Mouse (Mus musculus) C2C12 (cell line): ENCODE results near the gene Mrpl43. TPM values are rescaled to one million over a fixed set of nuclear protein-coding genes. Genes with fewer than 3 reads are reported as not detected.

Source experiments
- H3K27me3 ChIP-seq: one replicate; pipeline ENCODE4 v1.6.1; 2011; ENCODE audit not compliant: control insufficient read depth, insufficient read depth, insufficient read length
- H3K36me3 ChIP-seq: one replicate; pipeline ENCODE4 v1.6.1; 2011; ENCODE audit not compliant: control insufficient read depth, insufficient read depth
- H3K4me3 ChIP-seq: one replicate; pipeline ENCODE4 v1.5.1; 2011; ENCODE audit warnings: mild to moderate bottlenecking, control low read depth; ENCODE audit not compliant: poor library complexity, insufficient read depth, severe bottlenecking
- H3K79me2 ChIP-seq: one replicate; pipeline ENCODE4 v1.6.1; 2011; ENCODE audit not compliant: control insufficient read depth, insufficient read depth
- H3K79me3 ChIP-seq: one replicate; pipeline ENCODE4 v1.6.1; 2011; ENCODE audit warnings: low read depth, control low read depth
- H3ac ChIP-seq: one replicate; pipeline ENCODE3; 2011; ENCODE audit warnings: low read depth; ENCODE audit not compliant: control insufficient read depth, insufficient read length
- CEBPB ChIP-seq: IDR thresholded peaks from one replicate; pipeline ENCODE4 v1.6.1; 2011; ENCODE audit warnings: low read depth, mild to moderate bottlenecking, control low read depth, moderate library complexity
- CTCF ChIP-seq: IDR thresholded peaks from one replicate; pipeline ENCODE4 v1.5.1; 2011; ENCODE audit not compliant: control insufficient read depth, insufficient read depth, insufficient read length
- FOSL1 ChIP-seq: IDR thresholded peaks from one replicate; pipeline ENCODE4 v1.8.0; 2011; ENCODE audit warnings: mild to moderate bottlenecking, low read length; ENCODE audit not compliant: poor library complexity, insufficient read depth, severe bottlenecking
- MAX ChIP-seq: IDR thresholded peaks from one replicate; pipeline ENCODE4 v1.6.1; 2011; ENCODE audit warnings: mild to moderate bottlenecking, control low read depth
- MYOD1 ChIP-seq: IDR thresholded peaks from one replicate; pipeline ENCODE4 v1.6.1; 2011; ENCODE audit warnings: low read depth; ENCODE audit not compliant: control insufficient read depth, insufficient read length
- MYOG ChIP-seq: IDR thresholded peaks from one replicate; pipeline ENCODE4 v1.6.1; 2011; ENCODE audit not compliant: control insufficient read depth, insufficient read length; ENCODE audit errors: extremely low read depth
- USF1 ChIP-seq: IDR thresholded peaks from one replicate; pipeline ENCODE4 v1.6.1; 2011; ENCODE audit warnings: low read depth, mild to moderate bottlenecking, control low read depth, moderate library complexity
- polyA plus RNA-seq: library from polyadenylated mRNA; unstranded; fragments of >200 nt; fragmentation: generic; extraction: Trizol; gene quantifications from one replicate; pipeline ENCODE4 v1.2.1, GENCODE M21; 2012; ENCODE audit warnings: missing spikeins

Mrpl43 gene
- polyA plus RNA-seq, 1 experiment = 63.0 TPM

DNA sequence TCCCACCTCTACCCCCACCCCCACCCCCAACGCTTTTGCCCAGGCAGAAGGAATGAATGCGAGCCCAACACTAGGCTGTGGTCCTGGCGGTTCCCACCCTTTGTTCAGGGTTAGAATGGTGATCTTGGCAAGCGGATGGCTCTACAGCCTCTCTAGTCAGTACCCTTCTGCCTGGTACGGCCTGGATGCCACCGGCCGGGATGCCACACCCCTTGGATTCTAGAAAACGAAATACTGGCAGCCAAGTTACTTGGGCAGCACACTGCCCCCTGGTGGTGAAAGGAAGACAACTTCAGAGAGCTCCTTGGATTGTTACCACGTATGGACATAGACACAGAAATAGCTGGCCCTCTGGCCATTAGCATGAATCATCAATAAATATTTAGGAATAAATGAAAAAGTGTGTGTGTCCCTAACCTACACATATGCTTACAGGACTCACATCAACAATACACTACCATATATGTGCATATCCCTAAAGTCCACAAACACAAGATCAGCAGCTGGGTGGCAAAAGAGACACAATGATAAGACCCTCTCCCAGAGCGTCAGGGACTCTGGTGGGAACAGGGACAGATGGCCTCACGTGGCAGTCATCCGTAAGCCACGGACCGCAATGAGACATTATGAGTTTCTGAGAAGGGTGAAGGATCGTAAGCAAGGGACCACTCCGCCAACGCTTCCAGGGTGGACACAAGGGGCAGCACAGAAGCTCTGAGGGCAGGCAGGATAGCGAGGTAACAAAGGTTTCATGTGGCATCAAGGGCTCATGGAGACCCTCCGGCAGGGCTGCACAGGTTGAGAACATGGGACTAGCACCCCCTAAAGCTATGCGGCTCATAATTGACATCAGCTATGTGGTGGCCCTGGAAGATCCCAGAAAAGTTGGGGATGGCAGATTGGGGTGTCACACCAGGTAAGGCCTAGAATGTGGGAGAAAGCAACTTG is 24.8 kb upstream of the Mrpl43 start:
- Histone ChIP-seq H3K27me3 (no peaks in the 10 kb centered on the region), H3K79me3 (no peaks in the 10 kb centered on the region), H3K79me2 (no peaks in the 10 kb centered on the region), H3K36me3 (peaks cover 4% of the 10 kb centered on the region), H3ac (peak overlapping the region; percentile 52), H3K4me3 (no peak overlapping the region)
- TF ChIP-seq CEBPB (no peak), CTCF (peak; percentile 43)

DNA sequence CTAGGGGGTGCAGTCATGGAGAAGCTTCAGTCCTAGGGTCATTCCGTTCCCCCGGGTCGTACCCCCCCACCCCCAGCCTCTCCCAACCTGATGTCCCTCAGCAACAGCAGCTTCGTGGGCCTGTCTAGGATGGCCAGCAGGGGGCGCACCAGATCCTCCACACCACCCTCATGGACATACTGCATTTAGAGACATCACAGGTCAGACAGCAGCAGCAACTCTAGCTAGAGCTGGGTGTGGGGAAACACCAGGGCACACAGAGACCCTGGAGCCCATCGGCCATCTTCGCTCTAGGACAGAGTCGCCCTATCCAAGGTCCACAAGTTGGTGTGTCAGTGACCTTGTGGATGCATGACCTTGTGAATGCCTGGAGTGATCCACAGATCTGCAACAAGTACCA is 23.9 kb upstream of the Mrpl43 start:
- H3K79me2 ChIP-seq = no peaks in the 10 kb centered on the region
- H3K36me3 ChIP-seq = peaks cover 10% of the 10 kb centered on the region
- no peak overlapping the region for H3K4me3 ChIP-seq
- H3K27me3 ChIP-seq = no peaks in the 10 kb centered on the region
- no peaks in the 10 kb centered on the region for H3K79me3 ChIP-seq
- no peak overlapping the region for H3ac ChIP-seq
- TF ChIP-seq MYOD1 (no peak), CTCF (peak; percentile 78)

DNA sequence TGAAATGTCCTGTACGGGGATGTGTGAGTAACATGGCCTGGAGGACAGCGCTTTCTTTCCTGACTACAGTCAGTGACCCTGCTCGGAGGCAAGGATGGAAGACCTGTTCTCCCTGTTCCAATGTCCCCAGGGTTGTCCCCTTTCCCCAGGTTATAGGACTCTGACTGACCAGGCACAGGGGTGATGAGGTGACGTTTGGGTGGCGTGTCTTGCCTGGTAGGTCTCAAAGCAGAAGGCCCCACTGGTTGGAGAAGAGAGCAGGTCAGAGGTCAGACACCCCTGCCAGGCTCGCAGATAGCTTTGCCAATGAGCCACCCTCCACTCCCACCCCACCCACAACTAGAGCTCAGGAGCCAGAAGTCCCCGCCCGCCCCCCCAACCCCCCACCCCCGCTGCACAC is 23.3 kb upstream of the Mrpl43 start:
- Histone ChIP-seq H3K4me3 (no peak overlapping the region), H3ac (no peak overlapping the region), H3K79me3 (no peaks in the 10 kb centered on the region), H3K79me2 (no peaks in the 10 kb centered on the region), H3K27me3 (no peaks in the 10 kb centered on the region), H3K36me3 (peaks cover 10% of the 10 kb centered on the region)
- TF ChIP-seq CEBPB (no peak), FOSL1 (no peak), MYOG (no peak), USF1 (no peak)

DNA sequence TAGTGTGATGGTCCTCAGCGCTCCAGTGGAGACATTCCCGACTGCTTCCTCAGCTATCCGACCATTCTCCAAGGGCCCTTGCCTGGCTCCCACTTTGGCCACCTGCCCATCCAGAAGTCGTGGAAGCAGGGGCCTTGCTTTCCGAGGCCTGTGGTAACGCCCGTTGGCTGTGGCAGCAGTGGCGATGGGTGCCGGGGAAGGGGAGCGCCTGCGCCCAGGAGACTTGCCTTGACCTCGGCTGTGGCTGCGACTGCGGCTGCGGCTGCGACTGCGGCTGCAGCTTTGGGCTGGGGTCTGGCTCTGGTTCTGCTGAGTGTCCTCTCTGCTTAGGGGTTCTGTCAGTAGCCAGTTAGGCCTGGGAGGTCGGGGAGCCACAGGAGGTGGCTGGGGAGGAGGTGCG is 22.5 kb upstream of the Mrpl43 start:
- no peak overlapping the region for H3K4me3 ChIP-seq
- no peak overlapping the region for H3ac ChIP-seq
- peaks cover 1% of the 10 kb centered on the region for H3K79me3 ChIP-seq
- no peaks in the 10 kb centered on the region for H3K27me3 ChIP-seq
- H3K36me3 ChIP-seq = peaks cover 14% of the 10 kb centered on the region
- H3K79me2 ChIP-seq = peaks cover 5% of the 10 kb centered on the region
- TF ChIP-seq USF1 = no peak
- TF ChIP-seq MAX = no peak
- TF ChIP-seq MYOD1 = no peak
- no peak for TF ChIP-seq MYOG
- TF ChIP-seq FOSL1 = no peak
- no peak for TF ChIP-seq CTCF
- no peak for TF ChIP-seq CEBPB

DNA sequence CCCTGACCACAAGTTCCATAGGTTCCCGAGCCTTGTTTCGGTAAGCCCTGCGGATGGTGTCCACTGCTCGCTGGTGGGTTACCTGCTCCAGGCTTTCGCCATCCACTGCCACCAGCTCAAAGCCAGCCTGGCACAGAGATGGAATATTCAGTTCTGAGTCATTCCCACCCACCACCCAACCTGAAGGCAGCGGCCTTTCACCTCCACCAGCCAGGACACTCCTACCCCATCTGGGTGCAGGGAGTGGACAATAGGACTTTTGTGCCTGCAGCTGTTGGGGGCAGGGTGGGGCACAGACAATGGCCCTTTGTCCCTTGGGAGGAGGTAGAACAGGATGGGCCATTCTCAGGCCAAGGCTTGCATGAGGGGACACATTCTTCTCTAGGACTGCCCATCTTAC is 21.6 kb upstream of the Mrpl43 start:
- Histone ChIP-seq H3K36me3 (peaks cover 14% of the 10 kb centered on the region), H3K79me3 (peaks cover 1% of the 10 kb centered on the region), H3K79me2 (peaks cover 14% of the 10 kb centered on the region), H3K27me3 (no peaks in the 10 kb centered on the region), H3K4me3 (no peak overlapping the region), H3ac (no peak overlapping the region)
- TF ChIP-seq CTCF (no peak), MAX (no peak), CEBPB (no peak), USF1 (no peak), MYOG (no peak), FOSL1 (no peak), MYOD1 (no peak)

DNA sequence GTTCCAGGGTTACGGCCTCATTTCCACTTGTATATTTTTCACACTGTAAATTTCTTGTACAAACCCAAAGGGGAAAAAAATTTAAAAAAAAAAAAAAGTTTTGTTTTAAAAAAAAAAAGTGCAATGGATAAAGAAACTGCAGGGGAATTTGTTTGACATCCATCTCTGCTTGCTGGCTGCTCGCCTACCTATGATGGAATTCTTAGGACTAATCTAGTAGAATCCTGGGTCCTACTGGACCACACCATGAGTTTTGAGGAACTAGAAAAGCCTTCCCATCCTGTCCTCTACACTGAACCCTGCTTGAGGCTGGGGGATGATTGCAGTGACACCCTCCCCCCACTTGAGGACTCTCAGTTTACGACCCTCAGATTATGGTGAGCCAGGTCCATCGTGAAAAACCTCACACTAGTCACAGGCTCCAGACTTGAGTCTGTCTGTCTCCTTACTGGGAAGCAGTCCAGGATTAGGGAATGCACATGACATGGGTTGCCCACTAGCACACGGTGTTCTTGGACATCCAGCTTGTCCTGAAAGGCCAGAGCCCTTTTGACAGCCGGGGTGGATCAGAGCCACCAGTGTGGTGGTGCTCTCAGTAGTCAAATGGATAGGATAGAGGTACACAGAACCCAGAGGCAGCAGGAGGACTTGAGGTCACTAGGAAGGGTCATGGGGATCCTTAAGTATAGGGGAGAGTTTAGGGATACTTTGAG is 20.9 kb upstream of the Mrpl43 start:
- Histone ChIP-seq H3ac (no peak overlapping the region), H3K4me3 (no peak overlapping the region), H3K79me2 (peaks cover 21% of the 10 kb centered on the region), H3K36me3 (peaks cover 21% of the 10 kb centered on the region), H3K27me3 (no peaks in the 10 kb centered on the region), H3K79me3 (peaks cover 5% of the 10 kb centered on the region)
- TF ChIP-seq MYOG (no peak), MYOD1 (no peak), USF1 (no peak), CEBPB (no peak), FOSL1 (no peak)
